ENCODE assay signal across 20 mouse cellular contexts in genomic region chr10:9796429-9796828, GRCm38 (mm10).
DNase-seq lines count a peak whose midpoint lies in the region; ATAC-seq and TF ChIP-seq lines count a peak whose summit lies in the region.
"Had no signal": no experiment of that assay in that cellular context is flagged by ENCODE, and none has a peak within 500 bp of the region (broad histone marks: within the 10 kb centered on the region; RNA-seq: fewer than 3 reads in every experiment).

No protein-coding gene starts in this region.

- WGBS in heart, adult 2 months, result 84% methylated on average over 1 of the region's 1 CpGs
- WGBS in heart, embryonic 12.5 days, result 83% methylated on average over 1 of the region's 1 CpGs
- WGBS in midbrain, postnatal 0 days, result 87% methylated on average over 1 of the region's 1 CpGs
- 90% methylated on average over 1 of the region's 1 CpGs for WGBS in midbrain, embryonic 15.5 days

- no peaks in the 10 kb centered on the region for H3K36me3 ChIP-seq in heart, adult 2 months (ENCODE audit: control insufficient read depth, insufficient read depth, low read length)
- peaks cover 34% of the 10 kb centered on the region for H3K36me3 ChIP-seq in heart, embryonic 12.5 days
- peaks cover 19% of the 10 kb centered on the region for H3K36me3 ChIP-seq in midbrain, postnatal 0 days (ENCODE audit: insufficient read depth, low read length)
- H3K36me3 ChIP-seq in midbrain, embryonic 15.5 days (replicated peaks), result peaks cover 13% of the 10 kb centered on the region

- no peaks in the 10 kb centered on the region for H3K4me1 ChIP-seq in heart, adult 2 months (ENCODE audit: control insufficient read depth, insufficient read depth, low read length)
- no peaks in the 10 kb centered on the region for H3K4me1 ChIP-seq in heart, embryonic 12.5 days (replicated peaks)
- H3K4me1 ChIP-seq in midbrain, postnatal 0 days (ENCODE audit: insufficient read depth, low read length), result no peaks in the 10 kb centered on the region
- no peaks in the 10 kb centered on the region for H3K4me1 ChIP-seq in midbrain, embryonic 15.5 days
- H3K4me1 ChIP-seq: embryonic facial prominence, embryonic 15.5 days; hindbrain, embryonic 10.5 days had no signal

- TF ChIP-seq EP300 in heart, adult 2 months (IDR thresholded peaks at IDR 0.05; ENCODE audit: insufficient read depth, low read depth, low read length), result no peak

- H3K4me2 ChIP-seq in heart, embryonic 12.5 days, result no peak overlapping the region
- no peak overlapping the region for H3K4me2 ChIP-seq in midbrain, postnatal 0 days (ENCODE audit: low read depth, low read length, poor library complexity, severe bottlenecking)
- H3K4me2 ChIP-seq in midbrain, embryonic 15.5 days, result no peak overlapping the region
- H3K4me2 ChIP-seq: embryonic facial prominence, embryonic 15.5 days; heart, embryonic 11.5 days; lung, embryonic 14.5 days had no signal

- no peaks in the 10 kb centered on the region for H3K27me3 ChIP-seq in heart, adult 2 months (ENCODE audit: control insufficient read depth, insufficient read depth, low read length)
- no peaks in the 10 kb centered on the region for H3K27me3 ChIP-seq in heart, embryonic 12.5 days (replicated peaks)
- H3K27me3 ChIP-seq in midbrain, postnatal 0 days (ENCODE audit: insufficient read depth, low read length), result no peaks in the 10 kb centered on the region
- no peaks in the 10 kb centered on the region for H3K27me3 ChIP-seq in midbrain, embryonic 15.5 days (replicated peaks)
- H3K27me3 ChIP-seq: CH12.LX; embryonic facial prominence, embryonic 15.5 days had no signal

- peak; percentile 60 for TF ChIP-seq CTCF in heart, adult 2 months (IDR thresholded peaks at IDR 0.05)
- TF ChIP-seq CTCF in left cerebral cortex, adult 2 months (IDR thresholded peaks at IDR 0.05), result peak; percentile 20
- TF ChIP-seq CTCF in midbrain, postnatal 0 days (IDR thresholded peaks at IDR 0.05), result 0 out of 2 replicates have a peak, but pooled peaks have one; percentile 17

- intact Hi-C loops in heart, adult 2 months (cut with DNase I), result no loop called here
- intact Hi-C loops in left cerebral cortex, adult 2 months (cut with DNase I), result no loop called here
- intact Hi-C loops in left cerebral cortex, postnatal 10 days (cut with DNase I), result no loop called here

- H3K79me2 ChIP-seq in heart, adult 2 months (replicated peaks; ENCODE audit: control insufficient read depth, insufficient read depth, low read length), result no peaks in the 10 kb centered on the region

- H3K9me3 ChIP-seq in heart, embryonic 12.5 days (replicated peaks), result no peaks in the 10 kb centered on the region
- no peaks in the 10 kb centered on the region for H3K9me3 ChIP-seq in midbrain, postnatal 0 days (ENCODE audit: low read length)
- H3K9me3 ChIP-seq in midbrain, embryonic 15.5 days, result no peaks in the 10 kb centered on the region
- H3K9me3 ChIP-seq: embryonic facial prominence, embryonic 15.5 days; hindbrain, embryonic 10.5 days had no signal

- no peak for TF ChIP-seq POLR2A in heart, adult 2 months (IDR thresholded peaks at IDR 0.05; ENCODE audit: insufficient read depth, low read depth, low read length)

- no peak for ATAC-seq in heart, embryonic 12.5 days (ENCODE audit: insufficient number of reproducible peaks, low FRiP score)
- no peak for ATAC-seq in midbrain, postnatal 0 days (ENCODE audit: low FRiP score)
- ATAC-seq in midbrain, embryonic 15.5 days (replicated peaks), result no peak
- ATAC-seq: forebrain, embryonic 14.5 days; midbrain, embryonic 16.5 days had no signal

- DNase-seq in heart, adult 2 months, result no peak
- no peak for DNase-seq in left cerebral cortex, adult 2 months (ENCODE audit: extremely low spot score in 1 of 2, low spot score in 2 of 2)
- DNase-seq in left cerebral cortex, postnatal 10 days (ENCODE audit: extremely low spot score in 1 of 2, low spot score in 2 of 2), result no peak
- DNase-seq in midbrain, postnatal 0 days (ENCODE audit: low spot score), result no peak
- DNase-seq in ovary, postnatal 36 days (ENCODE audit: low spot score), result no peak
- DNase-seq: adrenal gland, postnatal 25 days; cerebellum, adult 8-10 months; heart, postnatal 10 days; kidney, adult 18-20 months; lung, embryonic 14.5 days; right cerebral cortex, adult 18-20 months had no signal

- H3K9ac ChIP-seq in heart, adult 2 months (ENCODE audit: low read depth, low read length), result no peak overlapping the region
- no peak overlapping the region for H3K9ac ChIP-seq in heart, embryonic 12.5 days
- H3K9ac ChIP-seq in midbrain, postnatal 0 days (replicated peaks; ENCODE audit: low read length, poor library complexity, severe bottlenecking), result no peak overlapping the region
- H3K9ac ChIP-seq in midbrain, embryonic 15.5 days, result no peak overlapping the region
- H3K9ac ChIP-seq: embryonic facial prominence, embryonic 15.5 days; lung, embryonic 14.5 days had no signal

- H3K27ac ChIP-seq in heart, adult 2 months, result no peak overlapping the region
- no peak overlapping the region for H3K27ac ChIP-seq in heart, embryonic 12.5 days (ENCODE audit: poor library complexity, severe bottlenecking)
- H3K27ac ChIP-seq in left cerebral cortex, adult 2 months, result no peak overlapping the region
- no peak overlapping the region for H3K27ac ChIP-seq in midbrain, postnatal 0 days (ENCODE audit: low read depth, low read length)
- no peak overlapping the region for H3K27ac ChIP-seq in midbrain, embryonic 15.5 days
- H3K27ac ChIP-seq: embryonic facial prominence, embryonic 15.5 days; hindbrain, embryonic 10.5 days; macrophage had no signal

- no peak overlapping the region for H3K4me3 ChIP-seq in heart, adult 2 months
- no peak overlapping the region for H3K4me3 ChIP-seq in heart, embryonic 12.5 days
- no peak overlapping the region for H3K4me3 ChIP-seq in left cerebral cortex, adult 2 months
- no peak overlapping the region for H3K4me3 ChIP-seq in midbrain, postnatal 0 days (ENCODE audit: low read depth, low read length)
- no peak overlapping the region for H3K4me3 ChIP-seq in midbrain, embryonic 15.5 days
- H3K4me3 ChIP-seq: embryonic facial prominence, embryonic 15.5 days; hindbrain, embryonic 10.5 days had no signal
